Comparison of ENCODE assay signal across 22 mouse cellular contexts in genomic region chr3:132917356-132918090, GRCm38 (mm10).
"Had no signal": no experiment of that assay in that cellular context is flagged by ENCODE, and none has a peak within 500 bp of the region (broad histone marks: within the 10 kb centered on the region; RNA-seq: fewer than 3 reads in every experiment).

No protein-coding gene starts in this region.

- H3K4me3 ChIP-seq: limb, embryonic 12.5 days; limb, embryonic 15.5 days; megakaryocyte, embryonic 14.5 days; midbrain, embryonic 10.5 days; midbrain, embryonic 15.5 days; neural tube, embryonic 12.5 days; neural tube, embryonic 15.5 days; stomach, embryonic 15.5 days had no signal

- H3K27me3 ChIP-seq: limb, embryonic 12.5 days; limb, embryonic 15.5 days; midbrain, embryonic 15.5 days; neural tube, embryonic 12.5 days; neural tube, embryonic 15.5 days; stomach, embryonic 15.5 days had no signal

- H3K9ac ChIP-seq: limb, embryonic 12.5 days; limb, embryonic 15.5 days; lung, embryonic 14.5 days; midbrain, embryonic 15.5 days; neural tube, embryonic 12.5 days; neural tube, embryonic 15.5 days; stomach, embryonic 15.5 days had no signal

- H3K4me1 ChIP-seq: limb, embryonic 12.5 days; limb, embryonic 15.5 days; megakaryocyte, embryonic 14.5 days; midbrain, embryonic 15.5 days; neural tube, embryonic 12.5 days; neural tube, embryonic 15.5 days; stomach, embryonic 15.5 days had no signal

- H3K9me3 ChIP-seq: limb, embryonic 12.5 days; limb, embryonic 15.5 days; megakaryocyte, embryonic 14.5 days; midbrain, embryonic 10.5 days; midbrain, embryonic 15.5 days; neural tube, embryonic 12.5 days; neural tube, embryonic 15.5 days; stomach, embryonic 15.5 days had no signal

- H3K36me3 ChIP-seq: limb, embryonic 12.5 days; limb, embryonic 15.5 days; midbrain, embryonic 10.5 days; midbrain, embryonic 15.5 days; neural tube, embryonic 12.5 days; neural tube, embryonic 15.5 days; stomach, embryonic 15.5 days had no signal

- H3K27ac ChIP-seq: limb, embryonic 12.5 days; limb, embryonic 15.5 days; midbrain, embryonic 10.5 days; midbrain, embryonic 15.5 days; neural tube, embryonic 12.5 days; neural tube, embryonic 15.5 days; stomach, embryonic 15.5 days had no signal

- H3K4me2 ChIP-seq: limb, embryonic 12.5 days; limb, embryonic 15.5 days; lung, embryonic 14.5 days; midbrain, embryonic 15.5 days; neural tube, embryonic 12.5 days; neural tube, embryonic 15.5 days; stomach, embryonic 15.5 days had no signal

- DNase-seq: kidney, adult 18-20 months; kidney, adult 9 months; kidney, postnatal 14 days; kidney, postnatal 4 days; left cerebral cortex, postnatal 4 days; lung, embryonic 14.5 days; lung, postnatal 36 days; retina, postnatal 1 day; right cerebral cortex, postnatal 25 days; spleen, adult 18-20 months; thymus, postnatal 36 days had no signal

- ATAC-seq: inflammation-experienced regulatory T-cells, adult 6 months; intestine, embryonic 16.5 days; lung, postnatal 0 days; midbrain, embryonic 15.5 days had no signal
